Mouse (Mus musculus) kidney, adult 2 months (tissue): ENCODE results near the gene Stpg3. TPM values are rescaled to one million over a fixed set of nuclear protein-coding genes. Genes with fewer than 3 reads are reported as not detected.
"Not testable (repeated sequence)": the region's sequence is repeated elsewhere in the genome, so short reads cannot be mapped to it uniquely, and the experiment has no call there.

Experiments used
- DNase-seq: peaks from one replicate; pipeline ENCODE4 v3.0.0; 2021
- H3K27ac ChIP-seq: fragments of 200-500 bp; 2 replicates; pipeline ENCODE4 v1.5.1; 2012; ENCODE audit warnings: low read depth, low read length, control low read depth, inconsistent platforms; ENCODE audit not compliant: insufficient read depth
- H3K27me3 ChIP-seq: fragments of 200-500 bp; replicated peaks from 2 replicates; pipeline ENCODE4 v1.6.1; 2012; ENCODE audit warnings: mild to moderate bottlenecking, moderate library complexity, low read length, inconsistent platforms; ENCODE audit not compliant: control insufficient read depth, insufficient read depth
- H3K36me3 ChIP-seq: fragments of 200-500 bp; 2 replicates; pipeline ENCODE4 v1.6.1; 2012; ENCODE audit warnings: mild to moderate bottlenecking, moderate library complexity, low read length, inconsistent platforms; ENCODE audit not compliant: control insufficient read depth, insufficient read depth
- H3K4me1 ChIP-seq: fragments of 200-500 bp; 2 replicates; pipeline ENCODE4 v1.6.1; 2011; ENCODE audit warnings: low read length; ENCODE audit not compliant: control insufficient read depth, insufficient read depth
- H3K4me3 ChIP-seq: fragments of 200-500 bp; 2 replicates; pipeline ENCODE4 v1.5.1; 2011; ENCODE audit warnings: mild to moderate bottlenecking, low read depth, low read length, control low read depth; ENCODE audit not compliant: insufficient read depth
- CTCF ChIP-seq: fragments of 200-500 bp; conservative IDR thresholded peaks from 2 replicates; pipeline ENCODE4 v1.5.1; 2011; ENCODE audit warnings: low read depth, mild to moderate bottlenecking, control low read depth, low read length, moderate library complexity, mixed read lengths; ENCODE audit not compliant: insufficient read depth, insufficient read length
- POLR2A ChIP-seq: fragments of 200-500 bp; IDR thresholded peaks from one replicate; pipeline ENCODE4 v1.6.1; 2011; ENCODE audit warnings: low read depth, low read length, control low read depth
- WGBS: fragments of 180-500 bp; shearing (Covaris S2); methylation state at CpG from one replicate; pipeline ENCODE4 v1.1.7; 2018; 5-methylcytosine and 5-hydroxymethylcytosine counted together
- polyA plus RNA-seq: library from polyadenylated mRNA; depleted of rRNA; stranded (reverse); fragments of >200 nt; gene quantifications from 2 replicates; pipeline ENCODE4 v1.2.3, GENCODE M21; 2012

The Stpg3 gene
- polyA plus RNA-seq, 1 experiment = 0.42 TPM

GRCm38 (mm10) chr2:25256443-25257109, 42.1 kb upstream of the Stpg3 start:
- not testable (repeated sequence) for H3K36me3 ChIP-seq, H3K4me1 ChIP-seq, H3K27ac ChIP-seq, H3K27me3 ChIP-seq
- peak overlapping the region; percentile 89; the same call in 1 of the 2 replicates for H3K4me3 ChIP-seq
- WGBS = 44% methylated on average over 12 of the region's 12 CpGs
- TF ChIP-seq CTCF = peak; percentile 39; the same call in 1 of the 2 replicates
- DNase-seq = peak; percentile 66

DNA sequence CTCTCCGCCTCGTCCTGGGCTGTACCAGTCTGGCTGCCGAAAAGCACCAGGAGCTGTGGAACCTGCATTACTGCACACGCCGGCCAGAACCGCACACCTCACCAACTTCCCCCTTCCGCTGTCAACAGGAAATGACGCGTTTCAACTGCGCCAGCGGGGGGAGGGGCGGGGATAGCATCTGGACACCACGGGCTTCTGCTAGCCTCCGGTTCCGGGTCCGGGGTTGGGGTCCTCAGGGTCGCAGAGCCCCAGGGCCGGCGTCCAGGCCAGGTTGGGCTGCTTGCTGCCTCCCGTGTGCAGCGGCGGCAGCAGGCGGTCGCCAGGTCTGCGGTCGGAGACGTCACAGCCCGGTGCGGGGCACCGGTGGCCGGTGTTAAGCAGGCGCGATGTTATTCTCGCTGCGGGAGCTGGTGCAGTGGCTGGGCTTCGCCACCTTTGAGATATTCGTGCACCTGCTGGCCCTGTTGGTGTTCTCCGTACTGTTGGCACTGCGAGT, 40.9 kb upstream of the Stpg3 start, which contains the start of gene Tmem203:
Gene Tmem203 (plus strand): TSS at position 156 of the 496 bp plus-strand sequence.
- Histone ChIP-seq H3K4me1 (peaks cover 9% of the 10 kb centered on the region; the same call in 1 of the 2 replicates), H3K27ac (peak within 1 kb of the TSS; percentile 37), H3K4me3 (peak within 1 kb of the TSS; percentile 89), H3K36me3 (no peaks in the 10 kb centered on the region), H3K27me3 (no peaks in the 10 kb centered on the region)
- peak; percentile 93 for DNase-seq
- WGBS = under 1% methylated on average over 39 of the region's 39 CpGs
- peak; percentile 76 for TF ChIP-seq POLR2A
- no peak for TF ChIP-seq CTCF

DNA sequence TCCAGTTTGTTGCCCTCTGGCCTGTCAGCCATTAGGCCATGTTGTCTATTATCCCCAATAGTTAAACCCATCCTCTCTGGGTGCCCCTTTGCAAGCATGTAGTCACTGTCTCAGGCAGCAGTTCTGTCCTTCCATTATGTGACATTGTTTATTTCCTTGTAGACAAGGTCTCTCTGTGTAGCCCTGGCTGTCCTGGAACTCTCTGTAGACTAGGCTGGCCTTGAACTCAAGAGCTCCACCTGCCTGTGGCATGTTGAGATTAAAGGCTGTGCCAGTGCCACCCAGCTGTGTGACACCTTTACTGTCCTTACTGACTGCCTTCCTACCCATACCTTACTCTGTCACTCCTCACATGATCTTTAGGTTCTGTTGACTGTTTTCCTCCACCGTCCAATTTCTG, 37.9 kb upstream of the Stpg3 start:
- no peaks in the 10 kb centered on the region for H3K27me3 ChIP-seq
- peak; percentile 59 for DNase-seq
- no peak overlapping the region for H3K27ac ChIP-seq
- no peak for TF ChIP-seq POLR2A
- TF ChIP-seq CTCF = peak; percentile 65
- peaks cover 9% of the 10 kb centered on the region; the same call in 1 of the 2 replicates for H3K4me1 ChIP-seq
- WGBS = 92% methylated on average over 1 of the region's 1 CpGs
- no peak overlapping the region for H3K4me3 ChIP-seq
- no peaks in the 10 kb centered on the region for H3K36me3 ChIP-seq

DNA sequence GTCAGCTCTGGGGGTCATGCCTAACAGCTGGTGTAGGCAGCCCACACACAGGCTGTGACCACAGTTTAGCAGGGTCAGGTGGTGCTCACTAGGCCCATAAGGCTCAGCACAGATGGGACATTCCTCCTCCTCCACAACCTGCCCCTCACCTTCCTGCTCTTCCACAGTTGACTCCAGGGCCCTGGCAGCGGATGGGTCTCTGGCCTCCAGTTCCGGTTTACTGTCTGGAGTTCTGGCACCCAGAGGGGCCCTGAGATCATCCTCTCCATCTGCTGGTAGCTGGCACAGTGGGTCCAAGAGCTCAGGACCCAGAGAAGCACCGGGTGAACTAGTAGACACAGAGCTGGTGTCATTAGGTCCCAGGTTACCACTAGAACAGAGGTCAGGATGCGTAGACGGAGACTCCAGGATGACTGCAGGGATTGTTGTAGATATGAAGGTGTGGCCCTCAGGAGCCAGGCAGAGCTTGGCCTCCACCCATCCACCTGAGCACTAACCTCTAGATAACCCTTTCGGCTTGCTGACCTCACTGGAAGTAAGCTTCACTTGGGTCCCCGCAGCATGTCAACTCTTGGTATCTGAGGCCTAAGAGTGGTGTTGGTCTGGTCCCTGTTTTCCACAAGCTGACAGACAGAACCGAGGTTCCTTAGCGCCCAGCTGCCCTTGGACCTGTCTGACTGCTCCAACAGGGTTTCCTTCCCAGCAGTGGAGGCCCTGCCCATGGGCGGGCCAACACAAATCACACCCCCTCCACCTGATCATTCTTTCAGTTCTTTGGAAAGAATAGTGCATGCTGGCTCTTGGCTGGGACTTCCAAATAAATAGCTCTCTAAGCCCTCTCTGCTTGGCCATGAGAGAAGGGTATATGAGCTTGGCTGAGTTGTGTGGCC, 32.0 kb upstream of the Stpg3 start, which contains the start of gene AL732309.1:
Gene AL732309.1 (minus strand): TSS at position 681 of the 890 bp plus-strand sequence.
- Histone ChIP-seq H3K36me3 (no peaks in the 10 kb centered on the region), H3K4me1 (peaks cover under 1% of the 10 kb centered on the region; the same call in 1 of the 2 replicates), H3K27ac (peak within 1 kb of the TSS; percentile 6; the same call in 1 of the 2 replicates), H3K4me3 (no peak within 1 kb of the TSS), H3K27me3 (no peaks in the 10 kb centered on the region)
- 75% methylated on average over 10 of the region's 10 CpGs for WGBS
- TF ChIP-seq CTCF (no peak), POLR2A (no peak)
- peak; percentile 69 for DNase-seq

- Histone ChIP-seq H3K27me3 (no peaks in the 10 kb centered on the region), H3K27ac (no peak overlapping the region), H3K4me3 (no peak overlapping the region), H3K36me3 (no peaks in the 10 kb centered on the region), H3K4me1 (peaks cover 10% of the 10 kb centered on the region; the same call in 1 of the 2 replicates)
- WGBS = 86% methylated on average over 4 of the region's 4 CpGs
- TF ChIP-seq POLR2A = no peak
- TF ChIP-seq CTCF = no peak
- peak; percentile 59 for DNase-seq
Measured at GRCm38 (mm10) chr2:25244144-25244543, 29.7 kb upstream of the Stpg3 start.

- no peak overlapping the region for H3K4me3 ChIP-seq
- H3K36me3 ChIP-seq = no peaks in the 10 kb centered on the region
- no peak for TF ChIP-seq CTCF
- no peak for TF ChIP-seq POLR2A
- no peaks in the 10 kb centered on the region for H3K27me3 ChIP-seq
- no peak overlapping the region for H3K27ac ChIP-seq
- no peak for DNase-seq
- 82% methylated on average over 8 of the region's 8 CpGs for WGBS
- H3K4me1 ChIP-seq = peaks cover 10% of the 10 kb centered on the region; the same call in 1 of the 2 replicates
Measured at GRCm38 (mm10) chr2:25243342-25243741, 28.9 kb upstream of the Stpg3 start.
